Mouse (Mus musculus): Measurements from ENCODE around the gene Evl. TPM values are rescaled to one million over a fixed set of nuclear protein-coding genes. Genes with fewer than 3 reads are reported as not detected.
A peak's percentile ranks its signal among the peaks of the same experiment; 100 is the strongest.

Gene Evl
- polyA plus RNA-seq, 1 experiment = 219 TPM

- H3K4me3 ChIP-seq (ENCODE audit: insufficient read depth, low read length) = no peak overlapping the region
- peaks cover 2% of the 10 kb centered on the region for H3K4me1 ChIP-seq (ENCODE audit: control insufficient read depth, insufficient read depth, low read length)
- H3K27ac ChIP-seq (ENCODE audit: insufficient read depth, low read depth, low read length) = no peak overlapping the region
- TF ChIP-seq CTCF (IDR thresholded peaks at IDR 0.05; ENCODE audit: low read depth, low read length) (no peak), POLR2A (IDR thresholded peaks at IDR 0.05; ENCODE audit: borderline replicate concordance, low read depth, low read length) (no peak)
Measured at GRCm38 (mm10) chr12:108609446-108609845, 54.9 kb downstream of the Evl start.

GRCm38 (mm10) chr12:108610255-108610654, 55.7 kb downstream of the Evl start:
- TF ChIP-seq POLR2A (IDR thresholded peaks at IDR 0.05; ENCODE audit: borderline replicate concordance, low read depth, low read length) (no peak), CTCF (IDR thresholded peaks at IDR 0.05; ENCODE audit: low read depth, low read length) (no peak)

GRCm38 (mm10) chr12:108613081-108613480, 58.6 kb downstream of the Evl start:
- TF ChIP-seq POLR2A (IDR thresholded peaks at IDR 0.05; ENCODE audit: borderline replicate concordance, low read depth, low read length) (no peak), CTCF (IDR thresholded peaks at IDR 0.05; ENCODE audit: low read depth, low read length) (peak; percentile 81)
- Histone ChIP-seq H3K27ac (ENCODE audit: insufficient read depth, low read depth, low read length) (no peak overlapping the region), H3K4me1 (ENCODE audit: control insufficient read depth, insufficient read depth, low read length) (peaks cover 11% of the 10 kb centered on the region), H3K4me3 (ENCODE audit: insufficient read depth, low read length) (no peak overlapping the region)

More at GRCm38 (mm10) chr12:108610255-108610654, 55.7 kb downstream of the Evl start:
- H3K4me1 ChIP-seq (ENCODE audit: control insufficient read depth, insufficient read depth, low read length) = peaks cover 9% of the 10 kb centered on the region
- H3K4me3 ChIP-seq (ENCODE audit: insufficient read depth, low read length) = no peak overlapping the region
- H3K27ac ChIP-seq (ENCODE audit: insufficient read depth, low read depth, low read length) = no peak overlapping the region

- TF ChIP-seq CTCF (IDR thresholded peaks at IDR 0.05; ENCODE audit: low read depth, low read length) (no peak), POLR2A (IDR thresholded peaks at IDR 0.05; ENCODE audit: borderline replicate concordance, low read depth, low read length) (no peak)
- no peak overlapping the region for H3K4me3 ChIP-seq (ENCODE audit: insufficient read depth, low read length)
- H3K4me1 ChIP-seq (ENCODE audit: control insufficient read depth, insufficient read depth, low read length) = peaks cover 14% of the 10 kb centered on the region
- H3K27ac ChIP-seq (ENCODE audit: insufficient read depth, low read depth, low read length) = no peak overlapping the region
Measured at GRCm38 (mm10) chr12:108617511-108617910, 63.0 kb downstream of the Evl start.

DNA sequence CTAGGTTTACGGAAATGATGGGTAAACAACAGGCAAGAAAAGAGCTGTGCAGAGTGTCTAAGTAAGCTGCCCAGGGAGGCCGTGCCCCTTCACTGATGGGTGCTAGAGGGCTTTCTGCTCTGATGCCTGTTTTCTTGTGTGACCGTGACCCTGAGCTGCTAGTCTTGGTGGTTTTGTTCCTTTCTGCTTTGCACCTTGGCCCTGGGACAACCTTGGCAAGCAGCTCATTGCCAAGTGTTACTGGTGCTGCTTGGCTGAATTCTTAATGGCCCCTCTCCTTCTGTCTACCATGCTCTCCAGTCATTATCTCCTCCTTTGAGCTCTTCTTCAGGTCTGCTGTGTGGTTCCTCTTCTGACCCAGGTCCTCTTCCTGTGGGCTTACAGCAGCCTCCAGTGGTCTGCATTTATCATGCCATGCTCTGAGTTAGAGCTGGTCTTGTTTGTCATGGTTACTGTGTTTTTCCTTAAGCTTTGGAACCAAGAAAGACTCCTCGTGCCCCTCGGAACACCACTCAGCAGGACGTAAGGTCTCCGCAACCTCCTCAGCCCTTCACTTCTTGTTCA, 65.4 kb downstream of the Evl start:
- no peak overlapping the region for H3K4me3 ChIP-seq (ENCODE audit: insufficient read depth, low read length)
- H3K4me1 ChIP-seq (ENCODE audit: control insufficient read depth, insufficient read depth, low read length) = peaks cover 9% of the 10 kb centered on the region
- no peak for TF ChIP-seq POLR2A (IDR thresholded peaks at IDR 0.05; ENCODE audit: borderline replicate concordance, low read depth, low read length)
- TF ChIP-seq CTCF (IDR thresholded peaks at IDR 0.05; ENCODE audit: low read depth, low read length) = no peak
- H3K27ac ChIP-seq (ENCODE audit: insufficient read depth, low read depth, low read length) = no peak overlapping the region

DNA sequence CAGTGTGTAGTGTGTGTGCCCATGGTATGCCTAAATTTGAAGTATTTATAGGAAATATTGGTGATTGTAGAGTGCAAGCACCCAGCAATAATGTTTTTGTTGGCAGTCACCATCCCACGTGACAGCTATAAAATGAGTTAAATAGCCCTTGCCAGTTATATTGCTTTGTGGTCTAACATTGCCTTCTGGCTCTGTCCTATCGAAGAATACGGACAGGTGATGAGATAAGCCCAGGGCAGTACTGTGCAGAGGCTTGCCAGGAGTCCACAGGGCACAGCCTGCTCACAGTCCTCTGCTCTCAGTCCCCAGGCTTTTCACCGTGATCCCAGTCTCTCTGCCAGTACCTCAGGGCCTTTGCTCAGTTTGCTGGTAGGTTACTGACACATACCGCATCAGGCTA, 67.9 kb downstream of the Evl start:
- Histone ChIP-seq H3K27ac (ENCODE audit: insufficient read depth, low read depth, low read length) (no peak overlapping the region), H3K4me3 (ENCODE audit: insufficient read depth, low read length) (no peak overlapping the region)
- no peak for TF ChIP-seq CTCF (IDR thresholded peaks at IDR 0.05; ENCODE audit: low read depth, low read length)
- no peak for TF ChIP-seq POLR2A (IDR thresholded peaks at IDR 0.05; ENCODE audit: borderline replicate concordance, low read depth, low read length)

DNA sequence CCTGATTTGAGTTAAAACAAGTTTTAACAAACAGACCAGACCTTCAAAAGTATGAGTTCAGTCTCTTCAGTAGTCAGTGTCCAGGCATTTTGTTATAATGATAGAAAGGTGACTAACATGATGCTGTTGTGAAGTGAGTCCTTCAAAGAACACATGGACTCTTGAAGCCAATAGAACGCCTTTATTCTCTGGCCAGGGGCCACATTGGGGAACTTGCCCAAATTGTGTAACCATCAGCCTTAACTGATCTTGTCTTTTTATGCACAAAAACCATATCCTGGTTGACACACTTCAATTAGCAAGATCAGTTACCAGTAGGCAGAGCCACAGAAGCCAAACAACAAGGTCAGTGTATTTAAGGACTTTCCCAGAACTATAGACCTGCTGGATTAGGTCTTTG, 75.0 kb downstream of the Evl start:
- TF ChIP-seq CTCF (IDR thresholded peaks at IDR 0.05; ENCODE audit: low read depth, low read length) (no peak), POLR2A (IDR thresholded peaks at IDR 0.05; ENCODE audit: borderline replicate concordance, low read depth, low read length) (no peak)
- Histone ChIP-seq H3K4me3 (ENCODE audit: insufficient read depth, low read length) (no peak overlapping the region), H3K27ac (ENCODE audit: insufficient read depth, low read depth, low read length) (no peak overlapping the region), H3K4me1 (ENCODE audit: control insufficient read depth, insufficient read depth, low read length) (peaks cover 45% of the 10 kb centered on the region)

More for the DNA sequence above, 67.9 kb downstream of the Evl start:
- H3K4me1 ChIP-seq (ENCODE audit: control insufficient read depth, insufficient read depth, low read length) = peaks cover 8% of the 10 kb centered on the region

DNA sequence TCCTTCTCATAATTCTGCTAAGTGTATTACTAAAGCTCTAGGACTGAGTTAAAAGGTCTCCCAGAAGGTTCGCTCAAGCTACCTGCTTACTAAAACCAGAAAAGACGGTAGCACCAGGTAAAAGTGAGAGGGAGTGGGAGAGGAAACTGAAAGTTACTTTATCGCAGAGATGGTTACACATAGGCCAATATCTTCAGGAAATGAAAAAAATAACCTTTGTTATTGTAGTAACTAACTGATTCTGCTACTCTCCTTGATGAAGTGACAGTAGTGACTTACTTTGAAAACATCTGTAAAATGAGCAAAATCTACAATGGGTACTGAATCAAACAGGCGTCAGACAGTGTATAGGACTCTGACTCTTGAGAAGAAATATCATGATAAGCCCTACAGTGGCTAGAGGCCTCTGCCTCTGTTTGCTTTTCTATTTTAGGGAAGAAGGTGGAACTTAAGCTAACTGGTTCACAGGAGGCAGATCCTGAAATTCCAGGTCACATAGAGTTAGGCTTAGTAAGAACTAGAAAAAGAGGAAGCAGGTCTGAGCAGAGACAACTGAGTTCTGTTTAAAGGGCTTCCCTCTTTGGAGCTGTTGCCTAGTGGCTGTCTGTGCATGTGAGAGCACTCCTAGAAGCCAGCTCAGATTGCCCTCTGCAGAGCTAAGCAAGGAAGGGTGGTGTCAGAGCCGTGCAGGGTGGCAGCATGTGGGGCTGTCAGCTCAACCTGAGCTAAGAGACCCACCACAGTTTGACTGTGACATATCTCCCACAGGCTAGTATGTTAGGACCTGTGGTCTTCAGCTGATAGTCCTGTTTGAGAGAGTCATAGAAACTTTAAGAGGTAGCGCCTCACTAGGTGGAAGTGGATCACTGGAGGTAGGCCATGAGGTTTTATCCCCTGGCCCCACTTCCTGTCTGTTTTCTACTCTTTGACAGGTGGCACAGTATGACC, 76.5 kb downstream of the Evl start:
- peak overlapping the region; percentile 72 for H3K27ac ChIP-seq (ENCODE audit: insufficient read depth, low read depth, low read length)
- TF ChIP-seq POLR2A (IDR thresholded peaks at IDR 0.05; ENCODE audit: borderline replicate concordance, low read depth, low read length) (no peak), CTCF (IDR thresholded peaks at IDR 0.05; ENCODE audit: low read depth, low read length) (no peak)
- no peak overlapping the region for H3K4me3 ChIP-seq (ENCODE audit: insufficient read depth, low read length)
- peaks cover 55% of the 10 kb centered on the region for H3K4me1 ChIP-seq (ENCODE audit: control insufficient read depth, insufficient read depth, low read length)

DNA sequence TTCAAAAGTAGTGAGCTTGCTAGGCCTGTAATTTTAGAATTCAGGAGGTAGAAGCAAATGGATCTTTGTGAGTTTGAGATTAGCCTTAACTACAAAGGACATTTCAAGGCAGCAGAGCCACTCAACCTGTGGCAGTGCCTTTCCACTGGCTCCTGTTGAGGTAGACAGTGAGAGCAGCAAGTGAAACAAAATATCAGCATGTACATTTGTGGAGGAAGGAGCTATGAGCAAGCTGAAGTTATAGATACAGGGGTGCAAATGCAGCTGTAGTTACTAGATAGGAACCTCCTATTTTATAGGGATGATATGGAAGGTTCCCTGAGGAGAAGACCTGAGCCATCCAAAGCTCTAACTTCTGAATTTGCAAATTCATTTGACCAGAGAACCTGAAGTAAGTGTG, 78.0 kb downstream of the Evl start:
- TF ChIP-seq CTCF (IDR thresholded peaks at IDR 0.05; ENCODE audit: low read depth, low read length) (no peak), POLR2A (IDR thresholded peaks at IDR 0.05; ENCODE audit: borderline replicate concordance, low read depth, low read length) (no peak)
- Histone ChIP-seq H3K4me1 (ENCODE audit: control insufficient read depth, insufficient read depth, low read length) (peaks cover 58% of the 10 kb centered on the region), H3K27ac (ENCODE audit: insufficient read depth, low read depth, low read length) (no peak overlapping the region), H3K4me3 (ENCODE audit: insufficient read depth, low read length) (no peak overlapping the region)

DNA sequence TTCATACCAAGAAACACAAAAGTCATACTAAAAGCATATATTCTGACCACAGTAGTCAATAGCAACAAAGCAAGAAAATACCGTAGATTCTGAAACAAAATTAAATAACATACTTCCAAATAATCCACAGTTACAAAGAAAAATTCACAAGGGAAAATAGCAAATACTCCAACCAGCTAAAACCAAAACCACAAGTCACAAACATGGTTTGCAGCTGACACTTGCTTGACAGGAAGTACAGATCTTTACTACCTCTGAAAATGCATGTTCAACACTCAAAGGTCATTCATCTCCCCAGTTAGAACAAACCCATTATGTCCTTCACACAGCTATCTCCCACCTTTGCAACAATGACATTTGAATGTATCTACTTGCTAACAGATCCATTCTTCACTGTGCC, 79.5 kb downstream of the Evl start:
- peaks cover 66% of the 10 kb centered on the region for H3K4me1 ChIP-seq (ENCODE audit: control insufficient read depth, insufficient read depth, low read length)
- TF ChIP-seq CTCF (IDR thresholded peaks at IDR 0.05; ENCODE audit: low read depth, low read length) (no peak), POLR2A (IDR thresholded peaks at IDR 0.05; ENCODE audit: borderline replicate concordance, low read depth, low read length) (no peak)

More for the DNA sequence above, 79.5 kb downstream of the Evl start:
- Histone ChIP-seq H3K27ac (ENCODE audit: insufficient read depth, low read depth, low read length) (no peak overlapping the region), H3K4me3 (ENCODE audit: insufficient read depth, low read length) (no peak overlapping the region)
